Mouse (Mus musculus) G1E (cell line): ENCODE data around the gene Slc44a5.

ENCODE experiments used
- CTCF ChIP-seq: IDR thresholded peaks from 2 replicates; pipeline ENCODE4 v1.5.1; 2012; ENCODE audit warnings: low read depth, low read length, inconsistent platforms, mixed read lengths
- POLR2AphosphoS5 ChIP-seq: IDR thresholded peaks from 2 replicates; pipeline ENCODE4 v1.6.1; 2012; ENCODE audit warnings: low read depth, low read length, inconsistent platforms; ENCODE audit not compliant: insufficient replicate concordance

DNA sequence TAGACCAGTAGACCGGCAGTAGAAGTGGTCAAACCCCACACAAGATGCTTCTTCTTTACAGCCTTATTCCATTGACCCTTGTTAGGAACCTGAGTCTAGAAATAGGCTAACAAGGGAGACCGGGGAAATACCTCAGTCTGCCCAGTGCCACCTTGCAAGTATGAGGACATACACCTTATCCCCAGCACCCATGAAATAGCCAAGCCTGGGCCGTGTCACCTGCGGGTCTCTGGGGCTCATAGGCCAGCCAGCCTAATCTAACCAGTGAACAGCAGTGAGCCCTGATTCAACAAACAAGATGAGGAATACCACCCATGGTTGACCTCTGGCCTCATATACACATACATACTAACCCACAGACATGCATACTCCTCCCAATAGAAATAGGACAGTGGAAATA, 142.2 kb downstream of the Slc44a5 start:
- TF ChIP-seq CTCF (no peak), POLR2AphosphoS5 (no peak)
